Mouse (Mus musculus) neural tube, embryonic 11.5 days (tissue): ENCODE measurements around the gene Asf1b. TPM values are rescaled to one million over a fixed set of nuclear protein-coding genes. Genes with fewer than 3 reads are reported as not detected.

Source experiments
- ATAC-seq: fragments of 200-750 bp; cut with Nextera tagmentation; 2 replicates; pipeline ENCODE4 v1.8.0; 2017; ENCODE audit warnings: moderate number of reproducible peaks, mild to moderate bottlenecking, moderate TSS enrichment, moderate library complexity; ENCODE audit not compliant: insufficient read depth, low FRiP score, low TSS enrichment
- DNase-seq: peaks from one replicate; pipeline ENCODE4 v3.0.0-alpha.2; 2015; ENCODE audit warnings: low spot score
- H3K27ac ChIP-seq: fragments of 300-500 bp; sonication (generic); 2 replicates; pipeline ENCODE4 v1.5.1; 2014; ENCODE audit warnings: low read depth, mild to moderate bottlenecking, low read length
- H3K27me3 ChIP-seq: fragments of 300-500 bp; sonication (generic); 2 replicates; pipeline ENCODE4 v1.6.1; 2014; ENCODE audit warnings: mild to moderate bottlenecking, low read length, mixed read lengths; ENCODE audit not compliant: control insufficient read depth, insufficient read depth
- H3K36me3 ChIP-seq: fragments of 300-500 bp; sonication (generic); 2 replicates; pipeline ENCODE4 v1.6.1; 2014; ENCODE audit warnings: mild to moderate bottlenecking, low read length, moderate library complexity, mixed read lengths; ENCODE audit not compliant: control insufficient read depth, insufficient read depth
- H3K4me1 ChIP-seq: fragments of 300-500 bp; sonication (generic); 2 replicates; pipeline ENCODE4 v1.6.1; 2014; ENCODE audit warnings: low read length, mixed read lengths; ENCODE audit not compliant: control insufficient read depth, insufficient read depth
- H3K4me2 ChIP-seq: fragments of 300-500 bp; sonication (generic); 2 replicates; pipeline ENCODE4 v1.6.1; 2014; ENCODE audit warnings: low read depth, mild to moderate bottlenecking, moderate library complexity
- H3K4me3 ChIP-seq: fragments of 300-500 bp; sonication (generic); 2 replicates; pipeline ENCODE4 v1.5.1; 2014; ENCODE audit warnings: low read depth, low read length
- H3K9ac ChIP-seq: fragments of 300-500 bp; sonication (generic); 2 replicates; pipeline ENCODE4 v1.6.1; 2014; ENCODE audit warnings: mild to moderate bottlenecking, low read length
- H3K9me3 ChIP-seq: fragments of 300-500 bp; sonication (generic); 2 replicates; pipeline ENCODE4 v1.6.1; 2016; ENCODE audit warnings: low read length; ENCODE audit not compliant: control insufficient read depth
- whole genome bisulfite sequencing: fragments of 180-500 bp; shearing (Covaris S2); extraction: QIAGEN DNeasy Blood & Tissue Kit; methylation state at CpG from one replicate; pipeline ENCODE4 v1.1.7; 2014; 5-methylcytosine and 5-hydroxymethylcytosine counted together
- polyA plus RNA-seq: library from polyadenylated mRNA; unstranded; fragments of >200 nt; fragmentation: Nextera tagmentation; extraction: Ambion mirVana; gene quantifications from 2 replicates; pipeline ENCODE4 v1.2.1, GENCODE M21; 2014

Asf1b gene
- polyA plus RNA-seq, 1 experiment from 2014 or later: 84.2 TPM

- ATAC-seq (0 out of 2 replicates have a peak, but pooled peaks have one; percentile 22), DNase-seq (no peak)
- H3K4me2 ChIP-seq: peak overlapping the region; percentile 80
- H3K4me3 ChIP-seq: peak overlapping the region; percentile 13; the same call in 1 of the 2 replicates
- peaks cover 11% of the 10 kb centered on the region for H3K36me3 ChIP-seq
- peaks cover 11% of the 10 kb centered on the region for H3K27me3 ChIP-seq
- no peaks in the 10 kb centered on the region for H3K9me3 ChIP-seq
- no peak overlapping the region for H3K9ac ChIP-seq
- peaks cover 9% of the 10 kb centered on the region; the same call in 1 of the 2 replicates for H3K4me1 ChIP-seq
- 14% methylated on average over 12 of the region's 12 CpGs for WGBS
- no peak overlapping the region; the same call in 1 of the 2 replicates for H3K27ac ChIP-seq
Measured at GRCm38 (mm10) chr8:83995973-83996372, 40.7 kb downstream of the Asf1b start.

DNA sequence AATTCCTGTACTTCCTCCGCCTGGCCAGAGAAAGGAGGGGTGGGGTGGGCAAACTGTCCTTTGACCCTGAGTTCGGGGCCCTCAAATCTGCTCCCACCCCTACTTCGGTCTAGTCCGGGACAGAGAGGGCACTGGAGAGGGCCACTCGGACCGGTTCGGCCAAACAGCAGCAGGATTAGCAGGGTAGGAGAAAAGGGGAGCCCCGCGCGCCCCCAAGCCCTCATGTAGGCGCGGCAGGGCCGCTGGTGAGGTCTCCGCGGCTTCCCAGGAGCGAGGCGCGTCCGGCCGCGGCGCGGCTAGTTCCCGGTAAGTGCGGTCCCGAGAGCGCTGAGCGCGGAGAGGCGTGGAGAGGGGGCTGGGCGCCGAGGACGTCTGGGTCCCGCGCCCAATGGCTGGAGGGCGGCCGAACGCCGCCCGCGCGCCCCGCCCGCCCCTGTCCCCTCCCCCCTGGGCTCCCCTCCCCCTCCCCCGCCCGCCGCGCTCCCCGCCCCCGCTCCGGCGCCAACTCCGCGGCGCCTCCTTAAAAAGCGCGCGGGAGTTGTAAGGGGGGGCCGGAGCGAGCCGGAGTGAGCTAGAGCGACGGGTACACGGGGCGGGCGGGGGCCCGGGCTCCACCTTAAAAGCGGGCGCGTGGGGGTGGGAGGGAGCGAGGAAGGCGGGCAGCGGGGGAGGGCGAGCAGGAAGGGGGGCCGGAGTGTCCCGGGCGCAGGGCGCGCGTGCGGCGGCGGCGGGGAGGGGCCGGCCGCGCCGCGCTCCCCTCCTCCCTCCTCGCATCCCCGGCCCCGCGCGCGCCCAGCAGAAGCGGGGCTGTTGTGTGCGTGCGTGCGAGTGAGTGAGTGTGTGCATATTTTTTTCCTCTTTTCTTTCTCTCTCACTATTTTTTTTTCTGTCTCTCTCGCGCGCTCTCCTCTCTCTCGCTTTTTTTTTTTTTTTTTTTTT lies 41.5 kb downstream of the Asf1b start:
- H3K4me3 ChIP-seq: peak overlapping the region; percentile 83
- peaks cover 5% of the 10 kb centered on the region for H3K36me3 ChIP-seq
- H3K9ac ChIP-seq: peak overlapping the region; percentile 86
- peaks cover 19% of the 10 kb centered on the region for H3K27me3 ChIP-seq
- peak overlapping the region; percentile 95 for H3K27ac ChIP-seq
- under 1% methylated on average over 30 of the region's 103 CpGs for WGBS
- H3K9me3 ChIP-seq: no peaks in the 10 kb centered on the region
- DNase-seq: peak; percentile 87
- peak overlapping the region; percentile 80 for H3K4me2 ChIP-seq
- peaks cover 14% of the 10 kb centered on the region; the same call in 1 of the 2 replicates for H3K4me1 ChIP-seq
- ATAC-seq: peak; percentile 70

GRCm38 (mm10) chr8:83997511-83998141 lies 42.3 kb downstream of the Asf1b start, which contains the start of gene Samd1:
TSS of gene Samd1 (plus strand) at chr8:83997672.
- peak within 1 kb of the TSS; percentile 80 for H3K4me2 ChIP-seq
- H3K4me1 ChIP-seq: peaks cover 14% of the 10 kb centered on the region; the same call in 1 of the 2 replicates
- H3K27ac ChIP-seq: peak within 1 kb of the TSS; percentile 95
- WGBS: 1% methylated on average over 61 of the region's 112 CpGs
- DNase-seq (peak; percentile 73), ATAC-seq (0 out of 2 replicates have a peak, but pooled peaks have one; percentile 32)
- H3K9ac ChIP-seq: peak within 1 kb of the TSS; percentile 86
- H3K9me3 ChIP-seq: no peaks in the 10 kb centered on the region
- peaks cover 2% of the 10 kb centered on the region for H3K36me3 ChIP-seq
- H3K4me3 ChIP-seq: peak within 1 kb of the TSS; percentile 83
- H3K27me3 ChIP-seq: peaks cover 20% of the 10 kb centered on the region

- peak overlapping the region; percentile 83 for H3K4me3 ChIP-seq
- H3K9me3 ChIP-seq: no peaks in the 10 kb centered on the region
- H3K4me1 ChIP-seq: peaks cover 14% of the 10 kb centered on the region; the same call in 1 of the 2 replicates
- peak overlapping the region; percentile 72 for H3K9ac ChIP-seq
- peak overlapping the region; percentile 77 for H3K27ac ChIP-seq
- H3K27me3 ChIP-seq: peaks cover 20% of the 10 kb centered on the region
- DNase-seq (peak; percentile 75), ATAC-seq (peak; percentile 8; the same call in 1 of the 2 replicates)
- H3K36me3 ChIP-seq: peaks cover 2% of the 10 kb centered on the region
- H3K4me2 ChIP-seq: peak overlapping the region; percentile 80
- under 1% methylated on average over 74 of the region's 92 CpGs for WGBS
Measured at GRCm38 (mm10) chr8:83998231-83999056, 43.1 kb downstream of the Asf1b start.

- Histone ChIP-seq H3K27ac (no peak overlapping the region), H3K9ac (no peak overlapping the region), H3K36me3 (peaks cover 2% of the 10 kb centered on the region), H3K9me3 (no peaks in the 10 kb centered on the region), H3K4me1 (peaks cover 17% of the 10 kb centered on the region), H3K4me3 (peak overlapping the region; percentile 83), H3K4me2 (peak overlapping the region; percentile 80), H3K27me3 (peaks cover 20% of the 10 kb centered on the region)
- DNase-seq: no peak
- 68% methylated on average over 16 of the region's 16 CpGs for WGBS
- ATAC-seq: no peak
Measured at GRCm38 (mm10) chr8:83999057-83999705, 43.9 kb downstream of the Asf1b start.

DNA sequence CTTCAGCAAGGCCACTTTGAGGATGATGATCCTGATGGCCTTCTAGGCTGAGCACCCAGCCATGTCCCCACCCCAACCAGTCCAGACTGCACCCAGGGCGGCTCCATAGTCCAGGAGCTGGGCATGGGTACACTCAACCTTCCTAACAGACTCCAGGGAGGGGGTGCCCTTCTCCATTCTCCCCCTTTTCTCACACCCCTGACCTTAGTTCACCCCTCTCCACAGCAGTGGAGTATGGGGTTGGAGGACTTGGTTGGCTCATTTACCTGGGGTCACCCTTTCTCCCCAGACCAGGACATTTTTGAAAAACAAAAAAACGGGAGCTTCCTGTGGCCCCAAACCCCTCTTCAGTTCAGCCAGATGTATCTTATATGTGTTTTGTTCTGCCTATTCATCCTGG lies 44.5 kb downstream of the Asf1b start:
- no peak overlapping the region for H3K4me2 ChIP-seq
- no peak overlapping the region for H3K9ac ChIP-seq
- H3K36me3 ChIP-seq: peaks cover 2% of the 10 kb centered on the region
- no peak for DNase-seq
- peaks cover 18% of the 10 kb centered on the region for H3K4me1 ChIP-seq
- peak overlapping the region; percentile 83; the same call in 1 of the 2 replicates for H3K4me3 ChIP-seq
- no peaks in the 10 kb centered on the region for H3K9me3 ChIP-seq
- WGBS: 96% methylated on average over 2 of the region's 2 CpGs
- ATAC-seq: no peak
- H3K27ac ChIP-seq: no peak overlapping the region
- peaks cover 20% of the 10 kb centered on the region for H3K27me3 ChIP-seq

GRCm38 (mm10) chr8:84001281-84002000 lies 46.1 kb downstream of the Asf1b start, which contains the start of gene 1700067K01Rik:
TSS of gene 1700067K01Rik (plus strand) at chr8:84001502.
- Histone ChIP-seq H3K9ac (0 out of 2 replicates have a peak within 1 kb of the TSS, but pooled peaks have one; percentile 16), H3K4me3 (no peak within 1 kb of the TSS), H3K4me1 (peaks cover 18% of the 10 kb centered on the region), H3K27ac (no peak within 1 kb of the TSS), H3K36me3 (peaks cover 2% of the 10 kb centered on the region), H3K9me3 (no peaks in the 10 kb centered on the region), H3K27me3 (peaks cover 20% of the 10 kb centered on the region), H3K4me2 (0 out of 2 replicates have a peak within 1 kb of the TSS, but pooled peaks have one; percentile 18)
- no peak for ATAC-seq
- 14% methylated on average over 61 of the region's 61 CpGs for WGBS
- DNase-seq: no peak
